Mouse (Mus musculus): Measurements from ENCODE around the gene Socs3.

Socs3 gene

GRCm38 (mm10) chr11:117955621-117956020 lies 14.2 kb downstream of the Socs3 start:
- no peak for DNase-seq (ENCODE audit: low spot score in 2 of 2)

DNA sequence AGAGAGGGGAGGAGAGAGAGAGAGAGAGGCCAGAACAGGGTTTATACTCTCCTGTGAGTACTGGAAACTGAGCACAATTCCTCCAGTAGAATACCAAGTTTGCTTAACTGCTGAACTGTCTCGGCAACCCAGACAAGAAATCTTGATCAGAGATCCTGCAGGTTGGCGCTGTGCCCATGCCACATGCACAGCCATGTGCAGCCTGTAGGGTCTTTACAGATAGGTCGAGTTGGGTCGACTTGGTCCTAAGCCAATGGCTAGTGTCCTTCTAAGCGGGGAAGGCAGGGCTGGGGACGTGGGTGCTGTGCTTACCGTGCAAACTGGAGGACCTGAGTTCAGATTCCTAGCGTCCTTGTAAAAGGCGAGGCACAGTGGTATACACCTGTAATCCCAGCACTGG lies 15.0 kb downstream of the Socs3 start:
- DNase-seq (ENCODE audit: low spot score in 2 of 2): no peak

GRCm38 (mm10) chr11:117954094-117954493 lies 15.8 kb downstream of the Socs3 start:
- DNase-seq (ENCODE audit: low spot score in 2 of 2): no peak

GRCm38 (mm10) chr11:117952174-117952933 lies 17.5 kb downstream of the Socs3 start:
- DNase-seq (ENCODE audit: low spot score in 2 of 2): no peak

GRCm38 (mm10) chr11:117951391-117951790 lies 18.5 kb downstream of the Socs3 start:
- no peak for DNase-seq (ENCODE audit: low spot score in 2 of 2)

- DNase-seq (ENCODE audit: low spot score in 2 of 2): no peak
Measured at GRCm38 (mm10) chr11:117949392-117950091, 20.3 kb downstream of the Socs3 start.

DNA sequence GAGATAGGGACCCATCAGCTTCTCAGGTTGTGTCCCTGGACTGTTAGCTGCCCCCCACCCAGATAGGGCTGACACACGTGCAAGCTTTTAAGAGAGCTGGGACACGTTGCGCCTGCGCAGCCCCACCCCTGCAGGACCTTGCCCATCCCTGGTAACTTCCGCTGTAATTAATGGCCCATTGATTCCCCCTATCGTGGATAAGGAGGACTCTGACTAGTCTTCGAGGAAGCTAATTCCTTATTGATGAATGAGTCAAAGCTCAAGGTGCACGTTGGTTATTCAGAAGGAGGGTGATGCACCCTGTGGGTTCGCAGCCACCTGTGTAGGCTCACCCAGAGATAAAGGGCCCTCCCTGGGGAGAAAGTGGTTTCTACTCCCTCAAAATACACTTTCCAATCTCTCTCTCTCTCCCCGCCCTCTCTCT lies 22.8 kb downstream of the Socs3 start:
- no peak for DNase-seq (ENCODE audit: low spot score in 2 of 2)

DNA sequence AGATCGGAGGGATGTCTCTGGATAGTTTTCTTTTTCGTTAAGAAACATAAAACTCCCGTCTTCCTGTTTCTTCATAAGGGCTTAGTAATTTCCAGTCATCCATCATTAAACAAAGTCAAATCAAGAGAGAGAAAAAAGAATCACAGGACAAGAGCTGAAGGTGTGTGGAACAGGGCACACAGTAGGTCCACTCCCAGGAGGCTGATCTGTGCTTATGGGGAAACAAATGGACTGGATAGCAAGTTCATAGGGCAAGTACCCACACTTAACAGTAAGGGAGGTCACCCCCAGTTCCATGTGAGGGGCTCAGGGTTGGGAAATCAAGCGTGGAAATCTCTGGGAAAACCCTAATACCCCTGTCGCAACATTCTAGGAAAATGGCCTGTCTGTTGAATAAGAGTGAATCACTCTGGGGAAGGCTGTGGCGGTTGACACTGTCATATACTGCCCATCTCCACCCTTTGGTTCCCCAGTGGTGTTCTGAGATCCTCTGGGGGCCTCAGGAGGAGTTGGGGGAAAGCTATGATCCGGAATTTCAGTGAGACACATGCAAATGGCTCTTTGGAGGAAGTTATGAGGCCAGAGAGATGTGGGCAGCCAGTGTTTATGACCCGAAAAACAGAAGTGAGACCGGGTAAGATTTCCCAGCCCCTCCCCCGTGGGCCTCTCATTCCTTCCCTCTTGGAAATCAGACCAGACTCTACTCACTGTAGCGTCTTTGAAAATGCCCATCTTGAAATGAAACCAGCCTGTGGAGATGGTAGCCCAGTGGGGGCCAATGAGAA lies 23.5 kb downstream of the Socs3 start:
- DNase-seq (ENCODE audit: low spot score in 2 of 2): no peak

DNA sequence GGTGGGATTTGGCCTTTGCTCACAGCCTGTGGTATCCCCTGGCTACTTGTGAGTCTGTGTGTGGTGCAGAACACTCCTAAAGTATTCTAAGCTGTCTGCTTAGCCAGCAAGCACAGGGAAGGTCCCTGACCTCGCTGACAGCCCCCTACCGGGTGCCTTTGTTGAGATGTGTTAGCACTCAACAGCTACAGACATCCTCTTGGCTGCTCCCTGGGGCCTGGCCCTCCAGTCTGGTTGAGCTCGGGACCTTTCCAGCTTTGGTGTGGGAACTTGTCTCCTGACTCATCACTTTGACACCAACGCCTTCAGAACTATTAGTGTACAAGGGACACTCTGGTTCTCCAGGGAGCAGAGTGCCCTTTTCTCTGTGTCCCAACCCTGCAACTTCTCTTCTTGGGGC lies 28.0 kb downstream of the Socs3 start:
- DNase-seq (ENCODE audit: low spot score in 2 of 2): no peak

DNA sequence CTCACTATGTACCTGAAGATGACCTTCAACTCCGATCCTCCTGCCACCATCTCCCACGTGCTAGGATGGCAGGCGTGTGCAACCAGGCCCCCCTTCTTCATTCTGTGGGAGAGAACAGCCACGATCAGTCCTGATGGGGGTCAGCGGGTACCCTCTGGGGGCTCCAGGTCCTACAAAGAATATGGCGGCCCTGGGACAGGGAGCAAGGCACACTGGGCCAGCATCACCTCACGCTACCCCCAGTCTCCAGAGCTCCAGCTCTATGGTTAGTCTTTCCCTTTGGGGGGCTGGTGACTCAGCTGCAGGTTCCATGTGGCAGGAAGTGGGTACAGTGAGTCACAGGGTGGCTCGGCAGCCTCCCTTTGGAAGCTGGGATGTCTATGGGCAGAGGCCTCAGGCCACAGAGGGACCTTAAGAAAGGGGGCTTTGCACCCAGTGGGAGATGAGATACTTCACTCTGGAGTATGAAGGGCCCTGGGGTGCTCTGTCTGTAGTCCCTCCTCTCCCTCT lies 28.5 kb downstream of the Socs3 start:
- no peak for DNase-seq (ENCODE audit: low spot score in 2 of 2)

- no peak for DNase-seq (ENCODE audit: low spot score in 2 of 2)
Measured at GRCm38 (mm10) chr11:117940881-117941280, 29.0 kb downstream of the Socs3 start.

GRCm38 (mm10) chr11:117939741-117940285 lies 30.0 kb downstream of the Socs3 start:
- peak; percentile 59 to 84 for DNase-seq (ENCODE audit: low spot score in 2 of 2)

GRCm38 (mm10) chr11:117939004-117939730 lies 30.7 kb downstream of the Socs3 start:
- DNase-seq (ENCODE audit: low spot score in 2 of 2): no peak

- no peak for DNase-seq (ENCODE audit: low spot score in 2 of 2)
Measured at GRCm38 (mm10) chr11:117936202-117936601, 33.6 kb downstream of the Socs3 start.

DNA sequence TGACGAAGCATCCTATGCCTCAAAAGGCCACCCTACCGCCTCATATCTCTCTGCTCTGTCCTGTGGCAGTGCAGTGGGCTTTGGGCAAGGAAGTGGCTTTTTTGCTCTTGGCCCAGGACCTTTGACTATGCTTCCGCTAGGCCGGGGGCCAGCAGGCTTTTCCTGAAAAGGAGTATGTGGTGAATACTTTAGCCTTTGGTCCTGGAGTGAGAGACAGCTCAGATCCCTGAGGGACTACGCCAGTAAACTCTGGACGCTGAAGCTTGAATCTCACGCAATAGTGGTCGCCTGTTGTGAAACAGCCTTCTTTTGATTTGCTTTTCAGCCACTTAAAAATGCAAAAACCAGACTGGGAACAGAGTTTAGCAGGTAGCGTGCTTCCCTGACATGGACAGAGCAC lies 34.2 kb downstream of the Socs3 start:
- no peak for DNase-seq (ENCODE audit: low spot score in 2 of 2)

GRCm38 (mm10) chr11:117934576-117935368 lies 35.1 kb downstream of the Socs3 start:
- DNase-seq (ENCODE audit: low spot score in 2 of 2): no peak

- DNase-seq (ENCODE audit: low spot score in 2 of 2): no peak
Measured at GRCm38 (mm10) chr11:117934168-117934567, 35.7 kb downstream of the Socs3 start.

- DNase-seq (ENCODE audit: low spot score in 2 of 2): peak; percentile 77 to 82
Measured at GRCm38 (mm10) chr11:117932195-117932594, 37.7 kb downstream of the Socs3 start.

- DNase-seq (ENCODE audit: low spot score in 2 of 2): no peak
Measured at GRCm38 (mm10) chr11:117931576-117931975, 38.3 kb downstream of the Socs3 start.

GRCm38 (mm10) chr11:117930781-117931338 lies 39.0 kb downstream of the Socs3 start:
- DNase-seq (ENCODE audit: low spot score in 2 of 2): peak; percentile 25 to 57

Data from right cerebral cortex, adult 2 months (tissue).